Mouse (Mus musculus) intestine, embryonic 15.5 days (tissue): Measurements from ENCODE around the gene Ckap4. TPM values are rescaled to one million over a fixed set of nuclear protein-coding genes. Genes with fewer than 3 reads are reported as not detected.

ENCODE experiments used
- ATAC-seq: fragments of 200-750 bp; cut with Nextera tagmentation; 2 replicates; pipeline ENCODE4 v1.8.0; 2017; ENCODE audit warnings: moderate TSS enrichment, moderate library complexity
- H3K27ac ChIP-seq: fragments of 300-500 bp; sonication (generic); 2 replicates; pipeline ENCODE4 v1.5.1; 2015; ENCODE audit warnings: mild to moderate bottlenecking, inconsistent platforms
- H3K27me3 ChIP-seq: fragments of 300-500 bp; sonication (generic); replicated peaks from 2 replicates; pipeline ENCODE4 v1.6.1; 2015; ENCODE audit warnings: inconsistent platforms
- H3K36me3 ChIP-seq: fragments of 300-500 bp; sonication (generic); 2 replicates; pipeline ENCODE4 v1.6.1; 2015; ENCODE audit warnings: inconsistent platforms
- H3K4me1 ChIP-seq: fragments of 300-500 bp; sonication (generic); replicated peaks from 2 replicates; pipeline ENCODE4 v1.6.1; 2015; ENCODE audit warnings: inconsistent platforms
- H3K4me2 ChIP-seq: fragments of 300-500 bp; sonication (generic); replicated peaks from 2 replicates; pipeline ENCODE4 v1.6.1; 2015; ENCODE audit warnings: mild to moderate bottlenecking, inconsistent platforms
- H3K4me3 ChIP-seq: fragments of 300-500 bp; sonication (generic); replicated peaks from 2 replicates; pipeline ENCODE4 v1.5.1; 2015; ENCODE audit warnings: inconsistent platforms
- H3K9ac ChIP-seq: fragments of 300-500 bp; sonication (generic); 2 replicates; pipeline ENCODE4 v1.6.1; 2015; ENCODE audit warnings: inconsistent platforms
- H3K9me3 ChIP-seq: fragments of 300-500 bp; sonication (generic); 2 replicates; pipeline ENCODE4 v1.6.1; 2016; ENCODE audit warnings: inconsistent platforms
- WGBS: fragments of 180-500 bp; shearing (Covaris S2); methylation state at CpG from one replicate; pipeline ENCODE4 v1.1.7; 2015; 5-methylcytosine and 5-hydroxymethylcytosine counted together
- polyA plus RNA-seq: library from polyadenylated mRNA; unstranded; fragments of >200 nt; fragmentation: Nextera tagmentation; extraction: Ambion mirVana; gene quantifications from 2 replicates; pipeline ENCODE4 v1.2.1, GENCODE M21; 2015

Gene Ckap4
- polyA plus RNA-seq, 1 experiment from 2014 or later, result 61.2 TPM

- peak; percentile 45 for ATAC-seq
- no peak overlapping the region for H3K4me2 ChIP-seq
Measured at GRCm38 (mm10) chr10:84542802-84543658, 9.2 kb upstream of the Ckap4 start.

GRCm38 (mm10) chr10:84539651-84540050 lies 5.8 kb upstream of the Ckap4 start:
- ATAC-seq, result no peak
- Histone ChIP-seq H3K4me1 (peaks cover 5% of the 10 kb centered on the region; the same call in 1 of the 2 replicates), H3K9me3 (no peaks in the 10 kb centered on the region), H3K9ac (no peak overlapping the region), H3K4me2 (no peak overlapping the region), H3K4me3 (no peak overlapping the region), H3K27ac (no peak overlapping the region), H3K27me3 (no peaks in the 10 kb centered on the region), H3K36me3 (no peaks in the 10 kb centered on the region)
- 83% methylated on average over 6 of the region's 6 CpGs for WGBS

More at GRCm38 (mm10) chr10:84542802-84543658, 9.2 kb upstream of the Ckap4 start:
- Histone ChIP-seq H3K36me3 (no peaks in the 10 kb centered on the region), H3K9ac (no peak overlapping the region), H3K27me3 (no peaks in the 10 kb centered on the region), H3K4me3 (no peak overlapping the region), H3K9me3 (no peaks in the 10 kb centered on the region), H3K27ac (no peak overlapping the region), H3K4me1 (peaks cover 8% of the 10 kb centered on the region; the same call in 1 of the 2 replicates)
- WGBS, result 49% methylated on average over 11 of the region's 11 CpGs

- no peak overlapping the region for H3K27ac ChIP-seq
- H3K9ac ChIP-seq, result no peak overlapping the region
- no peak for ATAC-seq
- H3K36me3 ChIP-seq, result no peaks in the 10 kb centered on the region
- H3K4me2 ChIP-seq, result no peak overlapping the region
- peaks cover 21% of the 10 kb centered on the region for H3K4me1 ChIP-seq
- no peak overlapping the region for H3K4me3 ChIP-seq
- WGBS, result 51% methylated on average over 4 of the region's 4 CpGs
- no peaks in the 10 kb centered on the region for H3K9me3 ChIP-seq
- no peaks in the 10 kb centered on the region for H3K27me3 ChIP-seq
Measured at GRCm38 (mm10) chr10:84535859-84536258, 2.0 kb upstream of the Ckap4 start.

GRCm38 (mm10) chr10:84535458-84535857 lies 1.6 kb upstream of the Ckap4 start:
- Histone ChIP-seq H3K27ac (no peak overlapping the region), H3K27me3 (no peaks in the 10 kb centered on the region), H3K36me3 (no peaks in the 10 kb centered on the region), H3K4me2 (no peak overlapping the region), H3K4me3 (no peak overlapping the region), H3K4me1 (peaks cover 25% of the 10 kb centered on the region), H3K9ac (no peak overlapping the region), H3K9me3 (no peaks in the 10 kb centered on the region)
- ATAC-seq, result no peak
- 84% methylated on average over 5 of the region's 5 CpGs for WGBS

GRCm38 (mm10) chr10:84532911-84533882 lies 665 bp downstream of the Ckap4 start:
- Histone ChIP-seq H3K9me3 (no peaks in the 10 kb centered on the region), H3K27me3 (no peaks in the 10 kb centered on the region), H3K27ac (peak overlapping the region; percentile 82), H3K36me3 (0 out of 2 replicates have a peak, but pooled peaks cover 3% of the 10 kb centered on the region), H3K4me1 (peaks cover 26% of the 10 kb centered on the region), H3K4me2 (peak overlapping the region; percentile 73), H3K9ac (peak overlapping the region; percentile 82), H3K4me3 (peak overlapping the region; percentile 83)
- 1% methylated on average over 69 of the region's 72 CpGs for WGBS
- peak; percentile 66 for ATAC-seq

GRCm38 (mm10) chr10:84532191-84532889 lies 1.5 kb downstream of the Ckap4 start:
- Histone ChIP-seq H3K27ac (peak overlapping the region; percentile 82; the same call in 1 of the 2 replicates), H3K9ac (peak overlapping the region; percentile 82), H3K4me2 (peak overlapping the region; percentile 73), H3K4me1 (peaks cover 26% of the 10 kb centered on the region), H3K4me3 (peak overlapping the region; percentile 83), H3K27me3 (no peaks in the 10 kb centered on the region), H3K9me3 (no peaks in the 10 kb centered on the region), H3K36me3 (0 out of 2 replicates have a peak, but pooled peaks cover 11% of the 10 kb centered on the region)
- ATAC-seq, result no peak
- WGBS, result 49% methylated on average over 16 of the region's 16 CpGs

- Histone ChIP-seq H3K9ac (no peak overlapping the region), H3K36me3 (0 out of 2 replicates have a peak, but pooled peaks cover 11% of the 10 kb centered on the region), H3K27me3 (no peaks in the 10 kb centered on the region), H3K4me1 (peaks cover 26% of the 10 kb centered on the region), H3K4me2 (peak overlapping the region; percentile 73), H3K27ac (no peak overlapping the region), H3K4me3 (peak overlapping the region; percentile 83), H3K9me3 (no peaks in the 10 kb centered on the region)
- no peak for ATAC-seq
- WGBS, result 81% methylated on average over 4 of the region's 4 CpGs
Measured at GRCm38 (mm10) chr10:84531576-84531975, 2.3 kb downstream of the Ckap4 start.

- 85% methylated on average over 8 of the region's 8 CpGs for WGBS
- Histone ChIP-seq H3K36me3 (peaks cover 13% of the 10 kb centered on the region; the same call in 1 of the 2 replicates), H3K9ac (no peak overlapping the region), H3K27me3 (no peaks in the 10 kb centered on the region), H3K27ac (no peak overlapping the region), H3K4me2 (0 out of 2 replicates have a peak overlapping the region, but pooled peaks have one; percentile 73), H3K9me3 (no peaks in the 10 kb centered on the region), H3K4me3 (no peak overlapping the region), H3K4me1 (peaks cover 26% of the 10 kb centered on the region)
- no peak for ATAC-seq
Measured at GRCm38 (mm10) chr10:84530388-84530787, 3.5 kb downstream of the Ckap4 start.

GRCm38 (mm10) chr10:84527631-84528030 lies 6.2 kb downstream of the Ckap4 start:
- Histone ChIP-seq H3K4me3 (no peak overlapping the region), H3K27ac (no peak overlapping the region), H3K27me3 (no peaks in the 10 kb centered on the region), H3K4me1 (peaks cover 21% of the 10 kb centered on the region), H3K9ac (no peak overlapping the region), H3K4me2 (no peak overlapping the region), H3K36me3 (peaks cover 13% of the 10 kb centered on the region; the same call in 1 of the 2 replicates), H3K9me3 (no peaks in the 10 kb centered on the region)
- 81% methylated on average over 12 of the region's 12 CpGs for WGBS
- no peak for ATAC-seq

GRCm38 (mm10) chr10:84527070-84527469 lies 6.8 kb downstream of the Ckap4 start:
- Histone ChIP-seq H3K36me3 (peaks cover 13% of the 10 kb centered on the region; the same call in 1 of the 2 replicates), H3K9ac (no peak overlapping the region), H3K4me2 (no peak overlapping the region), H3K9me3 (no peaks in the 10 kb centered on the region), H3K4me3 (no peak overlapping the region), H3K27me3 (no peaks in the 10 kb centered on the region), H3K27ac (no peak overlapping the region), H3K4me1 (peaks cover 16% of the 10 kb centered on the region)
- no peak for ATAC-seq
- 72% methylated on average over 5 of the region's 5 CpGs for WGBS

- peaks cover 11% of the 10 kb centered on the region for H3K4me1 ChIP-seq
- no peak overlapping the region for H3K9ac ChIP-seq
- no peak for ATAC-seq
- H3K27ac ChIP-seq, result no peak overlapping the region
- H3K27me3 ChIP-seq, result no peaks in the 10 kb centered on the region
- peaks cover 13% of the 10 kb centered on the region; the same call in 1 of the 2 replicates for H3K36me3 ChIP-seq
- 79% methylated on average over 10 of the region's 10 CpGs for WGBS
- no peak overlapping the region for H3K4me3 ChIP-seq
- no peaks in the 10 kb centered on the region for H3K9me3 ChIP-seq
- no peak overlapping the region for H3K4me2 ChIP-seq
Measured at GRCm38 (mm10) chr10:84526488-84526887, 7.4 kb downstream of the Ckap4 start.
